Mouse (Mus musculus) left cerebral cortex, adult 18-20 months (tissue): ENCODE data around the gene Sorl1. TPM values are rescaled to one million over a fixed set of nuclear protein-coding genes. Genes with fewer than 3 reads are reported as not detected.

Source experiments
- DNase-seq, 2 experiments: peaks; one replicate each; pipeline ENCODE4 v3.0.0; 2021 to 2022; ENCODE audit warnings: low spot score in 2 of 2, mixed read lengths in 1 of 2
- long read RNA-seq, 2 experiments: library from polyadenylated mRNA; stranded (forward); transcript quantifications; one replicate each; pipeline ENCODE4 v2.0.0; 2021
- total RNA-seq, 2 experiments: library from RNA; stranded (reverse); gene quantifications; 2 replicates each; pipeline ENCODE4 v1.2.3; 2021

Gene Sorl1
- 100 to 1,000 TPM; 180 to 243 TPM for total RNA-seq
- long read RNA-seq, experiment 1, full-length matches to known transcripts, result 18 of 66 reads
- long read RNA-seq, experiment 1, partial matches to known transcripts, result 15 of 66 reads
- long read RNA-seq, experiment 1, other reads (novel, unspliced or antisense), result 33 of 66 reads
- long read RNA-seq, experiment 2, full-length matches to known transcripts, result 10 of 55 reads
- long read RNA-seq, experiment 2, partial matches to known transcripts, result 20 of 55 reads
- long read RNA-seq, experiment 2, other reads (novel, unspliced or antisense), result 25 of 55 reads

DNA sequence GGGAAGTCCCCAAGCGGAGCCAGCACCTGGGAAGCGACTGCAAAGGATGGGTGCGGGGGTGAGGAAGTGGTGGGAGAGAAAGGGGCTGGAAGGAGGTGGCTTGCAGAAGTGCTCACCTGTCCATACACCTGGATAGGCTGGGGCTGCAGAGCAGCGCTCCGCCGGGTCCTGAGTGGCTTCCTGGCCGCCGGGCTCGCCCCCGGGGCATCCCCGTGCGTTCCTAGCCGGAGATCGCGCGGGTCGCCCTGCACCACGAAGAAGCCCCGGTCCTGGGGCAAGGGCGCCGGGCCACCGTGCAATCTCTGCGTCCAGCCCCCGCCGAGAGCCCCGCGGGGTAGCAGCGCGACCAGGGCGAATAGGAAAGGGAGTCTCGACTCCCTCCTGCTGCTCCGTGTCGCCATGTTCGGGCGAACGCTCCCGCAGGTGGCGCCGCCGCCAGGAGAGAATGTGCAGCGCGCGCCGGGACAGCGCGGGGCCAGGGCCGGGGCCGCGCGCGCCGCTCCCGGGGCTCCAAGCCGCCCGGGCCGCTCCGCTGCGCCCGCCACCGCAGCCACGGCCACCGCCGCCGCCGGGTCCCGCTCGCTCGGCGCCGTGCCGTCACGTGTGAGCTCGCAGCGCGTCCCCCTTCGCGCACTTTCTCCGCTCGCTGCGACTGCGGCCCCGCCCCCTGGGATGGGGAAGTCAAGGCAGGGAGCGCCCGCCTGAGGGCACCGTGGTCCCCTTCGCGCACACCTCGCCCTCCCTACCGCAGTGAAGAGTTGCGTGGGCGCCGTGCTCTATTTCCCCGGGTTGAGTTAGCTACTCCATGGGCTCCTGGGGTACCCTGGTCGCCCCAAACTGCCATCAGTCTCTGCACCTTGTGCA is at the start of gene Sorl1:
Gene Sorl1, minus strand, starts transcription at position 585 of the 864 bp plus-strand sequence.
- peak; percentile 69 to 83 for DNase-seq

DNA sequence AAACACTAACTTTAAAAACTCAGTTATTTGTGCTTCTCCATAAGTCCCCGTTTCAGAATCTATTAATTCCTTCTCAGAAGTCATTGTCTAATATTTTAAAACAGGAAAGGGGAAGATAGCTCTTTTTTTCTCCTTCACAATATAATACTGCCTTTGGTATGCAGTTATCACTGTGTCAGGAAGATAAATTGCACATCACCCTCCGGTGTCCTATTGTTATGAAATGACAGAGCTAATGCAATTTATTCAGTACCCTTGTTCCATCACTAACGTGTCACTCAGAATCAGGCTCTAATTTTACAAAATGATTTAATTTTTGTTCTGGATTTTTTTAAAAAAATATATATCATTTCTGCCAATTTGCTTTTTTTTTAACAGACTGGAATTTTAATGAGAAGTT is 49.7 kb upstream of the Sorl1 start:
- DNase-seq, result no peak

DNA sequence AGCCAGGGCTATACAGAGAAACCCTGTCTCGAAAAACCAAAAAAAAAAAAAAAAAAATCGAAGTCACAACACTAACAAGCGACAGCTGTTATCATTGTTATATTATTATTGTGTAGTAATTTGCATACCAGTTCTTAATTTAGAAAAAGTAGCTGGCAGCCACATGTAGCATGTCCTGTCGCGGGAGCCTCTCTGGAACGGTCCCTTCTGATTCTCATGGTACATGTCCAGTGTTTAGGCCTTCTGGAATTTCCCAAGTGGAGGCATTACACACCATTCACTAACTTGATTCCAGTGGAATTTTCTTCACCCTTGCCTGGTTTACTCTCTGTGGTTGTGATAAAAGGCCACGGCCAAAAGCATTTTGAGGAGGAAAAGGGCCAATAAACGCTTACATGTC is 45.4 kb upstream of the Sorl1 start:
- DNase-seq, result no peak

DNA sequence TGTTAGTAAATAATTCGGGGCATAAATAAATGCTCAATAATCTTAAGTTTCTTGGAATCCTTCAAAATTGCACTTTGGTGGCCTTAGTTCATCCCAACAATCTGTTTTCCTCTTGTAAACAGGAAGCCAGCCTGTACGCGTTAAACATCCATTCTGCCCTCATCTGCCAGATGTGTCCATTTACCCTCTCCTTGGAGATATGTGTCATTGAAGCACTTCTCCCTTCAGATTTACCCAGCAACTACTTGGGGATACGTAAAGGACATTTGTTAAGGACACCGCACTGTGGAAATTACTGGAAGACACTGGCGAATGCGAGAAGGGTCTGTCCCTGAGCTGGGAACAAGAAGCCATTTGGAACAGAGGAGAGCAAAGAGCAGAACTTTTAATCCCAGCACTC is 44.9 kb upstream of the Sorl1 start:
- DNase-seq, result no peak

DNA sequence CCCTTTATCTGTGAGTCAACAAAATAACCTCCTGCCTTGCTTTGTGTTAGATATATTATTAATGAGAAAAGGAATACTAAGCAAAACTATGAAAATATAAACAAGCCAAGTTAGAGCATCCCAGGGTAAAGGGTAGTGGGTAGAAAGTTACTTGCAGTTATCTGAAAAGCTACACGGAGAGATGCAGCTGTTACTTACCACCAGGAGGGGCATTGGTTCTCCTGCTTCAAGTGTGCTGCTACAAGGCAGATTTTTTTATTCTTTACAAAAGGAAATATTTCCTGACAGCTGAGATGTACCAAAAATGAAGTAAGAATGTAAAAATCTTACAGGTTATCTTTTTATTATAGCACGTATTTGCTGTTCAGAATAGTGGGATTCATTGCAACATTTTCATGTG is 40.8 kb upstream of the Sorl1 start:
- no peak for DNase-seq

DNA sequence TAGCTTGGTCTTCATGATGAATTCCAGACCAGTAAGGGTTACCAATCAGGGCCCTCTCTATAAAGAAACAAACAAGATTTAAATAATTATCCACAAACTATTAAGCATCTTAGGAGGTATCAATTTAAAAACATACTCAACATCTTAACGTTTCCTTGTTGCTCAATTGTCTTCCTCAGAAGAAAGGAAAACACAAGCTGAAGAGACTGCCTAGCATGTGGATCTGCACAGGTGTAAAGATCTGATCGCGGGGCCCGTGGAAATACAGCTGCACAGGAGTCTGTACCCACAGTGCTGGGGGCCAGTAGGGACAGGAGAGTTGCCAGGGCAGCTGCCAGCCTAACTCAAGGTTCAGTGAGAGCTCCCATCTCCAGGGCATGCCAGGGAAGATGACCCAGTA is 38.9 kb upstream of the Sorl1 start:
- no peak for DNase-seq

DNA sequence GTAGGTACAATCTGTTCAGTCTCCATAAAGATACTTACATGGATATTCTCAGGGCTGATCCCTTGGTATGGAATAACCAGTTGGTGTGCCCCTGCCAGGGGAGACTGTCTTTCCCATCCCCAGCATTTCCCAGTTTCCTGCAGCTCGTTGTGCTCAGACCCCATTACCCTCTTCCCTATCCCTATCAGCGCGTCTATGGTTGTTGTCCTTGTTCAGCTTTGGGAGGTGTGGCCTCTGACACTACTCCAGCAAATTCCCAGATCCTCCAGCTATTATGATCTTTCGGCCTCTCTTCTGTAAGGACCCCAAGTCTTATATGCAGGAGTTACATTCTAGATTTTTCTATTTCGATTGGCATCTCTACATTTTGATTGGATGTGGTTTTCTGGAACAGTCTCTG is 35.3 kb upstream of the Sorl1 start:
- no peak for DNase-seq

DNA sequence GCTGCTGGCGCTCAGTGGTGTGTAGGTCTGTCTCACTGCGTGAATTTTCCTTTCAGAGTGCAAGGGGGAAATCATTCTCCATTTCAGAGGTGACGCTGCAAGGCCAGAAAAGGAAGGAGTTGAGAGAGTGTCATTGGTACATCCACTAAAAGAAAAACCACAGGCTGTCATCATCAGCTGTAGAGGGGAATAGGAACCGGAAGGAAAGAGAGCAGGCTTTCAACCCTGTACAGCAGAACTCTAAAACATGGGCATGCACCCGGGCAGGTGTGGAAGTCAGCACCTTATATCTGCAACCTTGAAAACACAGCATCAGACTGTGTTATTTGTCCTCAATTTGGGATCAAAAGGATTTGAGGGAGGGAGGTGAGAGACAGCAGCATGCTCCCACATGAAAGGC is 34.6 kb upstream of the Sorl1 start:
- DNase-seq, result no peak

DNA sequence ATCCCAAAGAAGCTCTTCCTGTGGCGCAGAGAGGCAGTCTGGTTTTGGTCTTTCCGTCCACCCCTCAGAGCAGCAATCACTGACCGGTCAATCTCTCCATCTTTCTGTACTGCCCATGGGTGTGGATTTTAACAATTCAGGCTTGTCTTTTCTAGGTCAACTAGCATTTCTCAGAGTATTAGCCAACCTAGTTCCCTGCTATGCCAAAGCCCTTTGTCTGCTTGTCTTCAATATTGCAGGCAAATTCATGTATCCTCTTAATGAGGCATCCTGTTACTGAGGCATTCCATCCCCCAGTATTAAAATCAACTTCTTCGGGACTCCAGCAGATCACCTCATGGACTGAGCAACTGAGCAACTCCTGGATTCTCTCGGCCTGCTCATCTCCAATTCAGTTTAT is 33.9 kb upstream of the Sorl1 start:
- DNase-seq, result no peak

DNA sequence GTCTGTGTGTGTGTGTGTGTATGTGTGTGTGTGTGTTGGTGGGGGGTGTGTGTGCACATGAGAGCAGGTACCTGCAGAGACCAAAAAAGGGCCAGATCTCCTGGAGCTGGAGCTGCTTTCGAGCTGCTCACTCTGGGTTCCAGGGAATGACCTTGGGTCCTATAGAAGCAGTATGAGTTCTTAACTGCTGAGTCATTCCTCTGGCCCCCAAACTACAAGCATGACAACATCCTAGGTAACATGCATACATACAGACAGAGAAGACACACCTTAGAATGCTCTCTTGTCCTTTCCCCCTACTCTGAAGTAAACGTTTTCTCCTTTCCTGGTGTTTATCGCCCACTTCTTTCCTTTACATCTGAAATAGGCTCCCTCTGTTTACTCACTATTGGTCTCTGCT is 32.5 kb upstream of the Sorl1 start:
- no peak for DNase-seq

DNA sequence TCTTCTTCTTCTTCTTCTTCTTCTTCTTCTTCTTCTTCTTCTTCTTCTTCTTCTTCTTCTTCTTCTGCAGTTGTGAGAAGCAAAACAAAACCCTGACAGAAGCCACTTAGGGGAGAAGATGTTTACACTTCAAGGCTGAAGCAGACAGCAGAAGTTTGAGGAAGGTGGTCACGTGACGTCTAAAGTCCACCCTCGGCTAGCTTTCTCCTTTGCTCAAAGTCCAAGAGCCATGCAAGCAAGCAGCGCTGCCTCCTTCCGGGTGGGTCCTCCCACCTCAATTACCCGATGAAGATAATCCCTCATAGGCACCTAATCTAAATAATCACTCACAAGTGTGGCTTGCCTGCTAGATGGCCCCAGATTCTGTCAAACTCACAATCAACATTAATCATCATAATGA is 30.6 kb upstream of the Sorl1 start:
- no peak for DNase-seq

DNA sequence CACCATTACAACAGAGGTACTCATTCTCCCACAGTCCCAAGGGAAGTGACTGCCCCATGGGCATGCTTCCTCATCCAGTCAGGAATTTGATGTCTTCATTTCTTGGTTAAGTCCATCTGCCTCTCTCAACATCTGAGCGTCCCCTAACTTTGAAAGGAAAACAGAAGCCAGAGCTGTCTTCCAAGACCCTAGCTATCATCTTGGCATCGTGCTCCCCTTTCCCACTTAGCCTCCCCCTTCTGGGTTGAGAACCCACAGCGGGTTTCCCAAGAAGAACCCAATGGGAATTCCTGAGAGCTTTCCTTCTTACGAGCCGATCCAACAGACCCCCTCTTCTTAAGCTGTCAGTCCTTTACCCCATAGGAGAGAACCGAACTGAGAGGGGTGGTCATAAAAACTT is 24.7 kb upstream of the Sorl1 start:
- no peak for DNase-seq

DNA sequence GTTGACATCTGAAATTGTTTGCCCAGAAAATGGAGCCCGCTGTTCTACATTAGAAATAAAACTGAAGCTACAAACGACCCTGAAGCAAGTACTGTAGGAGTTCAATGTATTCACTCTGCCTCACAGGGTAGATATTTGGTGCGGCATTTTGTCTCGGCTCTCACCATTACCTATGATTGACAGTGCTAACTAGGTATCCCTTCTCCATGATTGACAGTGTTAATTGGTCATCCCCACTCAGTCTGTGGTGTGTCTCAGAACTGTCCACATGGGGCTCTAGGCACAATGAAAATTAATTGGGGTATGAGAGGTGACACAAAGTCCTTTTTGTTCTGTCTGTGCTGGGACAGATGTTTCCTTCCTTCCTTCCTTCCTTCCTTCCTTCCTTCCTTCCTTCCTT is 23.9 kb upstream of the Sorl1 start:
- DNase-seq, result no peak

DNA sequence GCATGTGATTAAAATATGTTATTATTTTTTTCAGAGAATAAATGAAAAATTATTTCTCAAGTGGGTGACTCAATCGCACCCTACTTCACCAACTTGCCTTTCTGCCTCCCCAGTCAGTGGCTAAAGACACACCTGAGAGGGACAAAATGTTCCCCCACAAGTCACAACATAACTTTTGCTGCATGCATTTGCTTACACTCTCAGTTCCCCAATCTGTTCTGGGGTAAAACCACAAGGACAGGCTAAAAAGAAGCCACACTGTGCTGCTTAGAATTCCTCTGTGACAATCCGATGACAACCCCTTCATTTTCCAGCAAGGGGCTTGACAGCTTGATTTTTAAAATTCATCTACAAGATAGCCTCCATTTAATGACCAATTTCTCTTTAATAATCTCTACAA is 22.4 kb upstream of the Sorl1 start:
- DNase-seq, result no peak

DNA sequence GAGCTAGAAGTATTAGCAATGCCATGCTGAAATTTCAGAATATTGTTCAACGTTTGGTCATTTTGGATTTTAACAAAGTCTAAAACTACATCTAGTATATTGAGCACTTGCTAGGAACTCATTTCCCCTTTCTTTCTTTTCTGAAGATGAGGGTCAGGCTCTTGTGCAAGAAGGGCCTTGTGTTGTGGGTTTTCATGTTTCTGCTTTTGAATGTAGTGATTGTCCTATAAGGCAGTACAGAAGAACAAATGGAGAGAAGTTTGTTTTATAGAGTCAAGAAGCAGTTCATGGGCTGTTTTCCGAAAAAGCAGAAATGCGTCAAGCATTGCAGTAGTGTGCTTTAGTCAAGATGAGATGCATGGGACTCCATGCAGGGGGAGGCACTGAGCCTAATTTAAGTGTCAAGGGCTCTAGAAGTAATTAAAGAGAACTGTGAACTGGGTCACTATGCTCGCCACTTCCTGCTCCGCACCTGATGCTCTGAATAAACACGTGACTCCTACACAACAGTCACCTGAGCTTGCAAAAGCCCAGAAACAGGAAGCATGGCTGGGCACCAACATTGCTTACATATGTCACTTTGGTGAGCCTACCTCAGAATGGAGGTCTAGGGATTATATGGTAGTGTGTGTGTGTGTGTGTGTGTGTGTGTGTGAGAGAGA is 17.6 kb upstream of the Sorl1 start:
- DNase-seq, result no peak

DNA sequence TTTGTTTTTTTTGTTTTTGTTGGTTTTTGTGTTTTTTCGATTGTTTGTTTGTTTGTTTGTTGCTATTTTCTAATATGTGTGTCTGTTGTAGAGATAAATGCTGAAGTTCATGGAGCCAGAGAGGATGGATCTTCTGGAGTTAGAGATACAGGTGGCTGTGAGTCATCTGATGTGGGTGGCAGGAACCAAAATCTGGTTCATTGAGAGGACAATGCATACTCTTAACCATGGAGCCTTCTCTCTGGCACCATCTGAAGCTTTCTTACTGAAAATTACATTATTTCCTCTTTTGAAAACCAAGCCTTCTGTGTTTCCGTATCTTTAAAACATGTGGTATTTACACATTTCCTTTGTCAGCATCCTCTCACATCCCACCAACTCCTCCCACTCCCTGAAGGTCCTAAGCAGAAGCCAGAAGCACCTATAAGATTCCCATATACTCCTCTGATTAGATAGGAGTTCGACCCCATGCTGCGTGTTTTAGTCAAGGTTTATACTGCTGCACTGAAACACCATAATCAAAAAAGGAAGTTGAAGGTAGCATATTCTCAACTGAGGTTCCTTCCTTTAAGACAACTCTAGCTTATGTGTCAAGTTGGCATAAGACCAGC is 14.3 kb upstream of the Sorl1 start:
- peak; percentile 54 to 61 for DNase-seq

DNA sequence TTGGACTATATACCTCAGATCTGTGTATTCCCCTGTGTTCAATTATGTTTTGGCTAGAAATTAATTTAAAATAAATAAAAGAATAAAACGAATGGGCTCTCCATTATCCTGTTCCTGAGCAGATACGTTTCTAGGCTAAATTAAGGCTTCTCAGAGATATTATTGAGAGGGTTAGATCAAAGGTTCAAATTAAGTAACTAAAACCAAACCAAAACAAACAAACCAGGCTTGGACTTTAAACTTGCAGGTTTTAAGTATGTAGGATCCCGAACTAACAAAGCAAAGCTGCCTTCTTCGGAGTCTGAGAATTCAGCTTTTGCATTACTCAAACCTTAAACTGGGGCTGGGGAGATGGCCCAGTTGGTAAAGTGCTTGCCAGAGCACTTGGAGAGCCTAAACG is 13.5 kb upstream of the Sorl1 start:
- DNase-seq, result no peak

DNA sequence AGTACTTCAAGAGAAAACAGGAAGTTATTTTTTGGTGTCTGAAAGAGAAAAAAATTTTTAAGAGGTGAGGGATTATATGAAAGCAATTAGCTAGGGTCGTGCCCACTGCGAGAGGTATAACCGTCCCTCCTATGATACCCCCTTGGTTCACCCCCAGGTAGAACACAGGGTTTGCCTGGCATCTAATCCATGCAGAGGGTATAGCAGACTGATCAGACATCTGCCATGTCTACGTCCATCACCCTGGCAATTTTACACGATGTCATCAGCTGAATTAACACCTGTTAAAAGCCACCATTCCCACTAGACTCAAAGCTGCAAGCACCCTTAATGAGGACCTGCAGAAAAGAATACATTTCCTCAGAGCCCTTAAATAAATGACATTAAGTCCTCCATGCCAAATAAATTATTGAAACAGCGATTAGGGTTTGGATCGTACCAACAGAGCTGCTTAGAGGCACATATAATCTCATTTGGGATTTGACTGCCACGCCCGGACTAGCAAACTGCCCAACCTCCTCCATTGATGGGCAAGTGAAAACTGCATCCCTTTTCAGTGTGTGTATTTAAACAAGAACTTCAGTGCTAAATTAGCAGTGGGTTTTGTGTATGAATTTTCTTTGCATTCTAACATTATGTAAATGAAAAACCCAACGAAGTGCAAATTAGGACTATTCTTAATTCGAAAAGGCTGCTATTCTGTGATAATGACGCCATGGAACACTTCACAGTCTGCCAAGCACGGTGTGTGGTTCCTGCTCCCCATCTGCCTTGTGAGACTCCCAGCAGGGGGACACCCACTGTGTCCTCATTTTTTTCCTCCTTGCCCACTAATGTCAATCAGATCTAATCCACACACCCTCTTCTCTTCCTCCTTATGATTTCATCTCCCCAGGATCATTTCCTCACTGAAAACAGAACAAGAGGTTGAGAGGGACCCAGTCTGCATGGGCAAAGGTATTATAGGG is 7.0 kb upstream of the Sorl1 start:
- DNase-seq, result peak in 1 of 2 experiments; percentile 51

DNA sequence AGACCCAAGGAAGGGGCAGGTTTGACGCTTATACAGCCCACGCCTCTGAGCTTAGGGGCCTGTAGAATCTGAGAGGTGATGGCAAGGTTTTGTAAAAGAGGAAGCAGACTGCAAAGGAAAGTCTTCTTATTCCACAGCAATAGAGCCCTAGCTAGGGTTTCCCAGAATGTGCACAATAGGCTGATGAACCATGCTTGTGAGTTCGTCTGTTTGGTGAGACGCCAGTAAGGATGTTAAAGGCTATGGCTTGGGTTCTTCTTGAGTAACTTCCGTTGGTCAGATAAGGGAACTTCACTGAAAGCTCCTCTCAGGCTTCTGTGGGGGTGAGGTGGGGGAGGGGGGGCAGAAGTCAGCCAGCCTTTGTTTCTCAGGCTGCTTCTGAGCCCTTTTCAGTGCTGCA is 3.9 kb upstream of the Sorl1 start:
- no peak for DNase-seq

DNA sequence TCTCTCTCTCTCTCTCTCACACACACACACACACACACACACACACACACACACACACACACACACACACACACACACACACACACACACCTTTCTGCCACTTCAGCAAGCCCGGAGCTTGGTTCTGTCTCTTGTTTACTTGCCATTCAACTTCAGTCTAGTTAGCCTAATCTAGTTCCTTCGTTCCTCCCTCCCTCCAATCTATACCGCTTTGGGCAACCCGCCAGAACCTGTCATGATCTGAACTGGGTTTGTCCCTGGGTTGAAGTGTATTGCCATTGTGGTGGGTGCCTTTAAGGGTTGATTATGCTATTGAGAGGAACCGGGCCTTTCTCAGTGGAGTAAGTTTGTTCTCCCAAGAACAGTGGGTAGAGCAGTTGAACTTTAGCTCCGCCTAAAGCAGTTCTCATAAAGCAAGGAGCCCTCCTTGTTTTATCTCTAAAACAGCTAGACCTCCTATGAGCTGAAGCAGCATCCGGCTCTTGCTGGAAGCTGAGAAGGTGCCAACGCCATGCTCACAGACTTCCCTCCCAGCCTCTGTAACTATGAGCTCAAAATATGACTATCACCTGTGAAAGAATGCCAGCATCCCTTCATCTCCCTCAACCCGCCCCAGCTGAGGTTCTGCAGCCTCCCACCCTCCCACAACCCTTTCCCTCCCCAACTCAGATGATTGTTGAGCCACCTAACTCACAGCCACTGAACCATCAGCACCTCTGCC is 1.3 kb upstream of the Sorl1 start:
- no peak for DNase-seq
